Comparison of ENCODE assay signal across 19 mouse cellular contexts in genomic region chr5:150053294-150053693, GRCm38 (mm10). TPM values are rescaled to one million over a fixed set of nuclear protein-coding genes. Genes with fewer than 3 reads are reported as not detected.
"Had no signal": no experiment of that assay in that cellular context is flagged by ENCODE, and none has a peak within 500 bp of the region (broad histone marks: within the 10 kb centered on the region; RNA-seq: fewer than 3 reads in every experiment).

No protein-coding gene starts in this region.

- H3K4me3 ChIP-seq: layer of hippocampus, adult 2 months; liver, embryonic 13.5 days; stomach, embryonic 15.5 days had no signal

- H3K27ac ChIP-seq: kidney, postnatal 0 days; layer of hippocampus, adult 2 months; liver, embryonic 13.5 days; stomach, embryonic 15.5 days had no signal

- DNase-seq: kidney, adult 2 months; kidney, postnatal 25 days; layer of hippocampus, adult 9-11 months; liver, embryonic 13.5 days; lung, adult 2 months; lung, postnatal 14 days; lung, postnatal 4 days; midbrain, embryonic 14.5 days; right cerebral cortex, postnatal 25 days; spleen, adult 18-20 months; thymus, adult 18-20 months; thymus, postnatal 36 days had no signal

RNA-seq across cellular contexts. Expression of gene Rxfp2, which starts 34.8 kb away (rescaled TPM):
- total RNA-seq: layer of hippocampus, postnatal 25 days; liver, adult 2 months; megakaryocyte progenitor cell, adult 5-6 weeks; megakaryocyte-erythroid progenitor cell, adult 5-6 weeks had no signal
